Mouse (Mus musculus): ENCODE measurements around the gene Kdelc1.

The Kdelc1 gene

DNA sequence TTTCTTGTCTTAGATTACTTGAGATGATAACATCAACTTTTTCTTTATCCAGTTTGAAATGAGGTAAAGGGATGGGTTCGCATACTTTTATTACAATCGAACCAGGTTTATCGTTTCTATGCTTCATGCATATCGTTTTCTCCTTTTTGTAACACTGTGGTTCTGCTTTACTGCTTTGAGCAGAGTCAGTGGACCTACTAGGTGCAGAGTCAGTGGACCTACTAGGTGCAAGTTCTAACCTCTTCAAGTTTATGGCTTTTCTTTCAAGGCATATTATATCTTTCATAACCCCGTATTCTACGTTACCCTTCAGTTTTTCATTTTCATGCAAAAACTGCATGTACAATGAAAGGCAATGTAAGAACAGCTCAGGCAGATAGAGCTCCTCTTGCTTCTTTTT is 55.2 kb downstream of the Kdelc1 start:
- no peak for DNase-seq (ENCODE audit: low spot score in 2 of 2)

DNA sequence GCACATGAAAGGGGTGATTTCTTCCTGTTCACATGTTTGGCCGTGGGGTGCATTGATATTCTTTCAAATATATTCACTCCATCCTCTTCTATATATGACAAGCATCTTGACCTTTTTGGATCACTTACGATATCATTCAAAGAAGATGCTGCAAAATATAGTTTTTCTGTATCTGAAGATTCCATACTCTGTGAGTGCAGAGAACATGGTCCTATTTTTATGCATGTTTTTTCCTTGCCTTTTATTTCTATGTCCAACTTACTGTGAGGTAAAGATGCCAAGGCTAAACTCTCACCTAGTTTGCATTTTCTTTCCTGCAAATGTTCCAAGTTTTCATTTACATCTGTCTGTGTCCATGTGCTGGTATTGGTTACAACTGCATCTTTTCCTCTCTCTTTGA is 56.8 kb downstream of the Kdelc1 start, which contains the start of gene Gm8251:
Gene Gm8251 (minus strand): TSS at position 101 of the 400 bp plus-strand sequence.
- no peak for DNase-seq (ENCODE audit: low spot score in 2 of 2)

DNA sequence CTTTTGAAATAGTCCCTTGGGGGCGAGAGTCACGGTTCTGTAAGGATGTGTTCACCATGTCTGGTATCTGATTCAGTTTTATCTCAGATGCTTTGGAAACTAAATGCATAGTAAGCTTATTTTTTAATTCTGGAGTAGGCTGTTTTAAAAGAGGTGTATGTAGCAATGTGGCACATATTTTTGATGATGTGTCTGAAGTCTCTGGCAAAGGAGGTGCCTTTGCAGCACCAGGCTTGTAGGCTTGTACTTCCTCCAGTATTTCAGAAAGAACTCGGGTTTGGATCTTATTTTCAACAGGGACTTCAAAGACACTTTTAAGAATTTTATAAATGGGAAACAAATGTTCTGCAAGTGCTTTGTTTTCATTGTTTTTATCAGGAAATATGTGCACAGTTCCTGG is 60.8 kb downstream of the Kdelc1 start:
- DNase-seq (ENCODE audit: low spot score in 2 of 2): no peak
